In genomic region chr12:31712727-31713126, GRCm38 (mm10) we compare ENCODE assay signal across 20 mouse cellular contexts. TPM values are rescaled to one million over a fixed set of nuclear protein-coding genes. Genes with fewer than 3 reads are reported as not detected.
DNase-seq lines count a peak whose midpoint lies in the region; ATAC-seq and TF ChIP-seq lines count a peak whose summit lies in the region.
"Had no signal": no experiment of that assay in that cellular context is flagged by ENCODE, and none has a peak within 500 bp of the region (broad histone marks: within the 10 kb centered on the region; RNA-seq: fewer than 3 reads in every experiment).

No protein-coding gene starts in this region.

- no peak for TF ChIP-seq CTCF in brain, embryonic 14.5 days (IDR thresholded peaks at IDR 0.05; ENCODE audit: borderline replicate concordance, extremely low read depth, insufficient read depth, insufficient read length)
- no peak for TF ChIP-seq CTCF in cortical plate, adult 2 months (IDR thresholded peaks at IDR 0.05; ENCODE audit: extremely low read depth, insufficient read depth, low read length)

- no peak overlapping the region for H3K27ac ChIP-seq in heart, embryonic 14.5 days (replicated peaks in 1 of 2; ENCODE audit: control insufficient read depth in 1 of 2, insufficient read depth in 1 of 2, low read depth in 2 of 2, low read length in 2 of 2)
- no peak overlapping the region for H3K27ac ChIP-seq in cortical plate, adult 2 months (ENCODE audit: insufficient read depth, low read length)
- H3K27ac ChIP-seq in midbrain, embryonic 12.5 days (replicated peaks), result no peak overlapping the region
- H3K27ac ChIP-seq: liver, embryonic 14.5 days; stomach, embryonic 15.5 days had no signal

- H3K4me2 ChIP-seq in heart, embryonic 14.5 days (ENCODE audit: low read length), result peak overlapping the region; percentile 63
- H3K4me2 ChIP-seq in midbrain, embryonic 12.5 days (replicated peaks), result no peak overlapping the region
- H3K4me2 ChIP-seq: stomach, embryonic 15.5 days had no signal

- TF ChIP-seq POLR2A in brain, embryonic 14.5 days (IDR thresholded peaks at IDR 0.05; ENCODE audit: borderline replicate concordance, extremely low read depth, insufficient read depth, insufficient read length, poor library complexity, severe bottlenecking), result no peak
- TF ChIP-seq POLR2A in cortical plate, adult 2 months (IDR thresholded peaks at IDR 0.05; ENCODE audit: extremely low read depth, insufficient read depth, low read length), result no peak

- H3K36me3 ChIP-seq in heart, embryonic 14.5 days (ENCODE audit: control insufficient read depth, insufficient read depth, low read length), result peaks cover 13% of the 10 kb centered on the region
- H3K36me3 ChIP-seq in midbrain, embryonic 12.5 days, result 0 out of 2 replicates have a peak, but pooled peaks cover 4% of the 10 kb centered on the region
- H3K36me3 ChIP-seq: stomach, embryonic 15.5 days had no signal

- H3K9ac ChIP-seq in heart, embryonic 14.5 days (ENCODE audit: low read length), result peak overlapping the region; percentile 78
- no peak overlapping the region for H3K9ac ChIP-seq in midbrain, embryonic 12.5 days (replicated peaks)
- H3K9ac ChIP-seq: liver, embryonic 14.5 days; stomach, embryonic 15.5 days had no signal

- H3K4me3 ChIP-seq in heart, embryonic 14.5 days (ENCODE audit: control insufficient read depth in 1 of 2, insufficient read depth in 1 of 2, low read depth in 1 of 2, low read length in 2 of 2), result peak overlapping the region in 1 of 2 experiments; percentile 46; a peak in 2 of 4 replicates
- peak overlapping the region; percentile 35; the same call in 1 of the 2 replicates for H3K4me3 ChIP-seq in cortical plate, adult 2 months (ENCODE audit: insufficient read depth, low read length)
- 0 out of 2 replicates have a peak overlapping the region, but pooled peaks have one; percentile 18 for H3K4me3 ChIP-seq in midbrain, embryonic 12.5 days
- H3K4me3 ChIP-seq: stomach, embryonic 15.5 days had no signal

- H3K9me3 ChIP-seq in heart, embryonic 14.5 days (ENCODE audit: control insufficient read depth, low read length), result no peaks in the 10 kb centered on the region
- H3K9me3 ChIP-seq in midbrain, embryonic 12.5 days, result no peaks in the 10 kb centered on the region
- H3K9me3 ChIP-seq: stomach, embryonic 15.5 days had no signal

- H3K27me3 ChIP-seq in heart, embryonic 14.5 days (ENCODE audit: control insufficient read depth, insufficient read depth, low read length), result no peaks in the 10 kb centered on the region
- H3K27me3 ChIP-seq in midbrain, embryonic 12.5 days, result no peaks in the 10 kb centered on the region
- H3K27me3 ChIP-seq: stomach, embryonic 15.5 days had no signal

- H3K4me1 ChIP-seq in heart, embryonic 14.5 days (ENCODE audit: control insufficient read depth in 2 of 2, insufficient read depth in 2 of 2, low read length in 2 of 2), result no peaks in the 10 kb centered on the region; a peak in 1 of 4 replicates
- H3K4me1 ChIP-seq in cortical plate, adult 2 months (ENCODE audit: control insufficient read depth, insufficient read depth, low read length), result peaks cover 2% of the 10 kb centered on the region; the same call in 1 of the 2 replicates
- no peaks in the 10 kb centered on the region for H3K4me1 ChIP-seq in midbrain, embryonic 12.5 days
- H3K4me1 ChIP-seq: stomach, embryonic 15.5 days had no signal

- 76% methylated on average over 4 of the region's 4 CpGs for WGBS in heart, embryonic 14.5 days
- 82% methylated on average over 4 of the region's 4 CpGs for WGBS in midbrain, embryonic 12.5 days

- DNase-seq in heart, postnatal 14 days, result no peak
- peak; percentile 52 for DNase-seq in brain, embryonic 14.5 days (ENCODE audit: low read depth)
- no peak for DNase-seq in ovary, postnatal 10 days (ENCODE audit: low spot score)
- DNase-seq in layer of hippocampus, adult 18-20 months (ENCODE audit: low spot score in 2 of 2), result no peak
- DNase-seq: adrenal gland, postnatal 10 days; embryo, embryonic 11 days; gastrocnemius, postnatal 14 days; kidney, adult 18-20 months; kidney, postnatal 25 days; lung, postnatal 36 days; spleen, adult 18-20 months had no signal

- no peak for ATAC-seq in heart, embryonic 14.5 days (ENCODE audit: insufficient number of reproducible peaks, insufficient read depth, low FRiP score, low read depth)
- no peak for ATAC-seq in midbrain, embryonic 12.5 days (ENCODE audit: low FRiP score, low read depth)
- ATAC-seq: CD4-positive, CD25-positive, alpha-beta regulatory T cell, adult 4 months had no signal

- intact Hi-C loops in heart, postnatal 14 days (cut with DNase I), result loop anchor here (10.0 kb wide), 1 partner anchor 338 kb away; no protein-coding TSS in a partner anchor

RNA-seq across cellular contexts. Expression of gene Gpr22, which starts 1.0 kb away (rescaled TPM):
- polyA plus RNA-seq in heart, embryonic 14.5 days (2014; fragmentation: Nextera tagmentation; extraction: Ambion mirVana), result 12.8 and 15.3 TPM in 2 replicates
- total RNA-seq in heart, postnatal 14 days (2021), result 10 to 100 TPM; 13.5 to 16.3 TPM
- polyA plus RNA-seq in brain, embryonic 14.5 days (2012; rRNA removed), result 8.4 and 11.0 TPM in 2 replicates
- 26.5 and 33.1 TPM in 2 replicates for polyA plus RNA-seq in cortical plate, adult 2 months (2012; rRNA removed)
- 9.0 and 11.4 TPM in 2 replicates for polyA plus RNA-seq in midbrain, embryonic 12.5 days (2016; fragmentation: Nextera tagmentation; extraction: Ambion mirVana)
- 10 to 100 TPM; 73.3 to 79.9 TPM for total RNA-seq in layer of hippocampus, adult 18-20 months (2021)
- total RNA-seq: gastrocnemius, postnatal 14 days; hematopoietic stem cell, adult 5-6 weeks; MEL; monocyte, adult 5-6 weeks had no signal

RNA-seq across cellular contexts. Expression of gene Cog5, which starts 58.1 kb away (rescaled TPM):
- polyA plus RNA-seq in heart, embryonic 14.5 days (2014; fragmentation: Nextera tagmentation; extraction: Ambion mirVana), result 38.0 and 39.2 TPM in 2 replicates
- total RNA-seq in heart, postnatal 14 days (2021), result 10 to 100 TPM; 55.2 to 56.0 TPM
- polyA plus RNA-seq in brain, embryonic 14.5 days (2012; rRNA removed), result 32.9 and 36.2 TPM in 2 replicates
- 30.1 and 30.6 TPM in 2 replicates for polyA plus RNA-seq in cortical plate, adult 2 months (2012; rRNA removed)
- 33.5 TPM in 2 replicates for polyA plus RNA-seq in midbrain, embryonic 12.5 days (2016; fragmentation: Nextera tagmentation; extraction: Ambion mirVana)
- 10 to 100 TPM; 63.6 to 64.7 TPM for total RNA-seq in layer of hippocampus, adult 18-20 months (2021)

RNA-seq across cellular contexts. Expression of gene Dus4l, which starts 58.1 kb away (rescaled TPM):
- 6.8 and 8.2 TPM in 2 replicates for polyA plus RNA-seq in heart, embryonic 14.5 days (2014; fragmentation: Nextera tagmentation; extraction: Ambion mirVana)
- total RNA-seq in heart, postnatal 14 days (2021), result 1 to 10 TPM; 7.0 TPM
- polyA plus RNA-seq in brain, embryonic 14.5 days (2012; rRNA removed), result 7.5 and 9.8 TPM in 2 replicates
- polyA plus RNA-seq in cortical plate, adult 2 months (2012; rRNA removed), result 6.6 and 7.4 TPM in 2 replicates
- 7.9 and 9.4 TPM in 2 replicates for polyA plus RNA-seq in midbrain, embryonic 12.5 days (2016; fragmentation: Nextera tagmentation; extraction: Ambion mirVana)
- total RNA-seq in layer of hippocampus, adult 18-20 months (2021), result 10 to 100 TPM in 1 of 2 experiments, 1 to 10 TPM in 1; 7.9 to 13.0 TPM
